Mouse (Mus musculus): ENCODE data around the gene Atf3.

The Atf3 gene

GRCm38 (mm10) chr1:191140983-191141382 lies 76.9 kb downstream of the Atf3 start:
- DNase-seq: no peak

GRCm38 (mm10) chr1:191138874-191139495 lies 78.9 kb downstream of the Atf3 start:
- no peak for DNase-seq

- DNase-seq: no peak
Measured at GRCm38 (mm10) chr1:191138436-191138835, 79.4 kb downstream of the Atf3 start.

- no peak for DNase-seq
Measured at GRCm38 (mm10) chr1:191135406-191135805, 82.4 kb downstream of the Atf3 start.

GRCm38 (mm10) chr1:191132934-191133333 lies 84.9 kb downstream of the Atf3 start:
- no peak for DNase-seq

GRCm38 (mm10) chr1:191132240-191132639 lies 85.6 kb downstream of the Atf3 start:
- DNase-seq: no peak

GRCm38 (mm10) chr1:191131692-191132091 lies 86.1 kb downstream of the Atf3 start:
- DNase-seq: no peak

GRCm38 (mm10) chr1:191125811-191126638 lies 91.8 kb downstream of the Atf3 start:
- peak; percentile 54 to 89 for DNase-seq

- DNase-seq: no peak
Measured at GRCm38 (mm10) chr1:191124288-191124687, 93.6 kb downstream of the Atf3 start.

GRCm38 (mm10) chr1:191123696-191124095 lies 94.1 kb downstream of the Atf3 start:
- no peak for DNase-seq

- DNase-seq: no peak
Measured at GRCm38 (mm10) chr1:191122744-191123143, 95.1 kb downstream of the Atf3 start.
